20 mouse cellular contexts compared by ENCODE assay signal in genomic region chr2:17970187-17970586, GRCm38 (mm10). TPM values are rescaled to one million over a fixed set of nuclear protein-coding genes. Genes with fewer than 3 reads are reported as not detected.
DNase-seq lines count a peak whose midpoint lies in the region; ATAC-seq and TF ChIP-seq lines count a peak whose summit lies in the region.
"Had no signal": no experiment of that assay in that cellular context is flagged by ENCODE, and none has a peak within 500 bp of the region (broad histone marks: within the 10 kb centered on the region; RNA-seq: fewer than 3 reads in every experiment).

No protein-coding gene starts in this region.

- no peak overlapping the region for H3K27ac ChIP-seq in forebrain, embryonic 13.5 days
- no peak overlapping the region for H3K27ac ChIP-seq in forebrain, postnatal 0 days (ENCODE audit: low read depth, low read length)
- no peak overlapping the region for H3K27ac ChIP-seq in lung, postnatal 0 days (ENCODE audit: low read length)
- peak overlapping the region; percentile 1; the same call in 1 of the 2 replicates for H3K27ac ChIP-seq in ES-E14 (ENCODE audit: insufficient read depth, low read depth, low read length, poor library complexity, severe bottlenecking)
- H3K27ac ChIP-seq in hindbrain, postnatal 0 days: no peak overlapping the region
- H3K27ac ChIP-seq: embryonic facial prominence, embryonic 15.5 days; liver, embryonic 15.5 days had no signal

- H3K9me3 ChIP-seq in forebrain, embryonic 13.5 days (replicated peaks): no peaks in the 10 kb centered on the region
- no peaks in the 10 kb centered on the region for H3K9me3 ChIP-seq in forebrain, postnatal 0 days (ENCODE audit: low read length)
- no peaks in the 10 kb centered on the region for H3K9me3 ChIP-seq in lung, postnatal 0 days (ENCODE audit: low read length)
- H3K9me3 ChIP-seq in ES-E14 (ENCODE audit: control insufficient read depth, insufficient read depth, low read depth, low read length): no peaks in the 10 kb centered on the region
- H3K9me3 ChIP-seq in hindbrain, postnatal 0 days (ENCODE audit: low read length): no peaks in the 10 kb centered on the region
- H3K9me3 ChIP-seq: embryonic facial prominence, embryonic 15.5 days; liver, embryonic 15.5 days had no signal

- TF ChIP-seq EP300 in lung, postnatal 0 days (IDR thresholded peaks at IDR 0.05): no peak

- H3K27me3 ChIP-seq in forebrain, embryonic 13.5 days: no peaks in the 10 kb centered on the region
- no peaks in the 10 kb centered on the region for H3K27me3 ChIP-seq in forebrain, postnatal 0 days (ENCODE audit: insufficient read depth, low read length)
- H3K27me3 ChIP-seq in lung, postnatal 0 days (replicated peaks; ENCODE audit: insufficient read depth, low read length): no peaks in the 10 kb centered on the region
- H3K27me3 ChIP-seq in hindbrain, postnatal 0 days (ENCODE audit: insufficient read depth, low read length): no peaks in the 10 kb centered on the region
- H3K27me3 ChIP-seq: embryonic facial prominence, embryonic 15.5 days; liver, embryonic 15.5 days had no signal

- DNase-seq in forebrain, postnatal 0 days: no peak
- peak; percentile 18 for DNase-seq in lung, postnatal 0 days (ENCODE audit: low spot score)
- no peak for DNase-seq in lung, postnatal 10 days
- no peak for DNase-seq in ES-E14 (ENCODE audit: low read depth, low spot score)
- no peak for DNase-seq in hindbrain, postnatal 0 days (ENCODE audit: low spot score)
- DNase-seq in urinary bladder, adult 18-20 months (ENCODE audit: low spot score in 2 of 2): no peak
- DNase-seq in spleen, adult 18-20 months: no peak
- DNase-seq: cerebellum, adult 2 months; heart, postnatal 36 days; right cerebral cortex, postnatal 4 days; thymus, postnatal 36 days had no signal

- 0 out of 2 replicates have a peak, but pooled peaks cover 5% of the 10 kb centered on the region for H3K4me1 ChIP-seq in forebrain, embryonic 13.5 days
- H3K4me1 ChIP-seq in forebrain, postnatal 0 days (ENCODE audit: insufficient read depth): no peaks in the 10 kb centered on the region
- H3K4me1 ChIP-seq in lung, postnatal 0 days (ENCODE audit: insufficient read depth, low read depth, low read length): no peaks in the 10 kb centered on the region
- peaks cover 25 to 36% of the 10 kb centered on the region in 2 experiments for H3K4me1 ChIP-seq in ES-E14 (ENCODE audit: control insufficient read depth in 2 of 2, insufficient read depth in 2 of 2, low read length in 2 of 2, poor library complexity in 1 of 2)
- no peaks in the 10 kb centered on the region for H3K4me1 ChIP-seq in hindbrain, postnatal 0 days (ENCODE audit: insufficient read depth, low read length)
- H3K4me1 ChIP-seq: embryonic facial prominence, embryonic 15.5 days; liver, embryonic 15.5 days had no signal

- no peak overlapping the region for H3K4me3 ChIP-seq in forebrain, embryonic 13.5 days
- no peak overlapping the region for H3K4me3 ChIP-seq in forebrain, postnatal 0 days (ENCODE audit: low read depth, low read length)
- H3K4me3 ChIP-seq in lung, postnatal 0 days (ENCODE audit: low read depth, low read length): no peak overlapping the region
- no peak overlapping the region for H3K4me3 ChIP-seq in ES-E14 (ENCODE audit: insufficient read depth in 1 of 2, low read depth in 1 of 2, low read length in 2 of 2, poor library complexity in 1 of 2, severe bottlenecking in 1 of 2)
- H3K4me3 ChIP-seq in hindbrain, postnatal 0 days (ENCODE audit: low read length): no peak overlapping the region
- H3K4me3 ChIP-seq: embryonic facial prominence, embryonic 15.5 days; liver, embryonic 15.5 days had no signal

- no peak overlapping the region for H3K9ac ChIP-seq in forebrain, embryonic 13.5 days
- H3K9ac ChIP-seq in forebrain, postnatal 0 days: no peak overlapping the region
- H3K9ac ChIP-seq in lung, postnatal 0 days (replicated peaks; ENCODE audit: low read depth): no peak overlapping the region
- H3K9ac ChIP-seq in ES-E14 (ENCODE audit: insufficient read depth, low read depth, low read length, poor library complexity, severe bottlenecking): no peak overlapping the region
- H3K9ac ChIP-seq in hindbrain, postnatal 0 days (replicated peaks; ENCODE audit: low read length): no peak overlapping the region
- H3K9ac ChIP-seq: embryonic facial prominence, embryonic 15.5 days; liver, embryonic 15.5 days had no signal

- no peak overlapping the region for H3K4me2 ChIP-seq in forebrain, embryonic 13.5 days
- H3K4me2 ChIP-seq in forebrain, postnatal 0 days (ENCODE audit: low read depth): no peak overlapping the region
- H3K4me2 ChIP-seq in lung, postnatal 0 days (replicated peaks; ENCODE audit: low read depth, low read length): no peak overlapping the region
- H3K4me2 ChIP-seq in hindbrain, postnatal 0 days (ENCODE audit: low read depth, low read length): no peak overlapping the region
- H3K4me2 ChIP-seq: embryonic facial prominence, embryonic 15.5 days; liver, embryonic 15.5 days had no signal

- no peak for TF ChIP-seq CTCF in forebrain, postnatal 0 days (IDR thresholded peaks at IDR 0.05; ENCODE audit: low read depth)
- no peak for TF ChIP-seq CTCF in lung, postnatal 0 days (IDR thresholded peaks at IDR 0.05)
- TF ChIP-seq CTCF in hindbrain, postnatal 0 days (IDR thresholded peaks at IDR 0.05; ENCODE audit: low read depth): no peak

- peak; percentile 41; the same call in 1 of the 2 replicates for ATAC-seq in forebrain, embryonic 13.5 days
- ATAC-seq in forebrain, postnatal 0 days: no peak
- no peak for ATAC-seq in lung, postnatal 0 days
- 0 out of 2 replicates have a peak, but pooled peaks have one; percentile 66 for ATAC-seq in hindbrain, postnatal 0 days

- in situ Hi-C loops in ES-E14 (cut with MboI; ENCODE audit: low sequenced_read_pairs in 2 of 2, unreplicated experiment in 2 of 2): no loop called here

- H3K36me3 ChIP-seq in forebrain, embryonic 13.5 days (ENCODE audit: poor library complexity, severe bottlenecking): no peaks in the 10 kb centered on the region
- no peaks in the 10 kb centered on the region for H3K36me3 ChIP-seq in forebrain, postnatal 0 days (ENCODE audit: insufficient read depth)
- no peaks in the 10 kb centered on the region for H3K36me3 ChIP-seq in lung, postnatal 0 days (ENCODE audit: insufficient read depth, low read length)
- no peaks in the 10 kb centered on the region for H3K36me3 ChIP-seq in ES-E14 (ENCODE audit: control insufficient read depth, insufficient read depth, low read length, poor library complexity, severe bottlenecking)
- H3K36me3 ChIP-seq in hindbrain, postnatal 0 days (ENCODE audit: insufficient read depth, low read length): no peaks in the 10 kb centered on the region
- H3K36me3 ChIP-seq: embryonic facial prominence, embryonic 15.5 days; liver, embryonic 15.5 days had no signal

TF ChIP-seq in ES-E14, 5 proteins besides CTCF, POLR2A, EP300 and RAD21:
- TF ChIP-seq ZNF384 (IDR thresholded peaks at IDR 0.05; ENCODE audit: low read depth, low read length) (no peak), ZC3H11A (IDR thresholded peaks at IDR 0.05; ENCODE audit: borderline replicate concordance, low read depth, low read length) (no peak), CHD2 (IDR thresholded peaks at IDR 0.05; ENCODE audit: low read depth, low read length) (no peak), HCFC1 (IDR thresholded peaks at IDR 0.05; ENCODE audit: borderline replicate concordance, insufficient read depth, low read length) (no peak), MAFK (IDR thresholded peaks at IDR 0.05; ENCODE audit: insufficient read depth, low read depth, low read length) (no peak)

RNA-seq across cellular contexts. Expression of gene H2al2a, which starts 26.6 kb away (rescaled TPM):
- polyA plus RNA-seq in forebrain, embryonic 13.5 days (2015; fragmentation: Nextera tagmentation; extraction: Ambion mirVana): not detected in 2 replicates
- not detected in 2 replicates for total RNA-seq in forebrain, postnatal 0 days (2014; rRNA removed)
- polyA plus RNA-seq in forebrain, postnatal 0 days (2015; fragmentation: Nextera tagmentation; extraction: Ambion mirVana): not detected in 2 replicates
- polyA plus RNA-seq in lung, postnatal 0 days (2015; fragmentation: Nextera tagmentation; extraction: Ambion mirVana): not detected in 2 replicates
- total RNA-seq in ES-E14 (2012; rRNA removed): not detected in 2 replicates
- total RNA-seq in hindbrain, postnatal 0 days (2014; rRNA removed): not detected in 2 replicates
- polyA plus RNA-seq in hindbrain, postnatal 0 days (2015; fragmentation: Nextera tagmentation; extraction: Ambion mirVana): not detected in 2 replicates
- total RNA-seq: heart, adult 8-10 months; heart, postnatal 36 days; layer of hippocampus, postnatal 10 days; left cerebral cortex, postnatal 36 days; MEL had no signal
- polyA plus RNA-seq: cerebellum, adult 2 months; embryonic facial prominence, embryonic 15.5 days; kidney, embryonic 14.5 days; liver, embryonic 15.5 days; stomach, embryonic 14.5 days had no signal

Comparison
In these comparisons a context has a peak if more than half of its experiments do, and no peak if none do; other contexts are left out.
1. ATAC-seq: peak in forebrain, embryonic 13.5 days (single experiment) and hindbrain, postnatal 0 days (single experiment); none in forebrain, postnatal 0 days (single experiment) and lung, postnatal 0 days (single experiment).